Mouse (Mus musculus) liver, postnatal 0 days (tissue): ENCODE measurements at regions not wholly inside any gene's neighbourhood (a gene's known extent, or its start where the extent isn't known, plus 50 kb on each side); places are given as distances from the start of the nearest gene placed in this dataset.
A peak's percentile ranks its signal among the peaks of the same experiment; 100 is the strongest.

Experiments
- ATAC-seq: fragments of 200-750 bp; cut with Nextera tagmentation; 2 replicates; pipeline ENCODE4 v1.8.0; 2017; ENCODE audit warnings: mild to moderate bottlenecking, moderate library complexity
- DNase-seq: peaks from one replicate; pipeline ENCODE4 v3.0.0-alpha.2; 2016
- H3K27ac ChIP-seq: fragments of 300-500 bp; sonication (generic); 2 replicates; pipeline ENCODE4 v1.5.1; 2014; ENCODE audit warnings: antibody characterized with exemption, moderate library complexity, mild to moderate bottlenecking, low read depth
- H3K27me3 ChIP-seq: fragments of 300-500 bp; sonication (generic); 2 replicates; pipeline ENCODE4 v1.6.1; 2014; ENCODE audit warnings: low read length, control low read depth, mixed read lengths; ENCODE audit not compliant: insufficient read depth
- H3K36me3 ChIP-seq: fragments of 300-500 bp; sonication (generic); replicated peaks from 2 replicates; pipeline ENCODE4 v1.6.1; 2014; ENCODE audit warnings: mild to moderate bottlenecking, control low read depth, low read length, moderate library complexity, mixed read lengths; ENCODE audit not compliant: insufficient read depth
- H3K4me1 ChIP-seq: fragments of 300-500 bp; sonication (generic); 2 replicates; pipeline ENCODE4 v1.6.1; 2014; ENCODE audit warnings: antibody characterized with exemption, mild to moderate bottlenecking, control low read depth; ENCODE audit not compliant: insufficient read depth
- H3K4me2 ChIP-seq: fragments of 300-500 bp; sonication (generic); 2 replicates; pipeline ENCODE4 v1.6.1; 2014; ENCODE audit warnings: low read depth, mild to moderate bottlenecking, low read length, moderate library complexity, mixed read lengths
- H3K4me3 ChIP-seq: fragments of 300-500 bp; sonication (generic); 2 replicates; pipeline ENCODE4 v1.5.1; 2014; ENCODE audit warnings: low read depth, low read length
- H3K9ac ChIP-seq: fragments of 300-500 bp; sonication (generic); replicated peaks from 2 replicates; pipeline ENCODE4 v1.6.1; 2014; ENCODE audit warnings: mild to moderate bottlenecking, moderate library complexity
- H3K9me3 ChIP-seq: fragments of 300-500 bp; sonication (generic); 2 replicates; pipeline ENCODE4 v1.6.1; 2016; ENCODE audit warnings: mild to moderate bottlenecking, control low read depth, low read length, mixed read lengths
- CTCF ChIP-seq: sonication (generic); IDR thresholded peaks from 2 replicates; pipeline ENCODE4 v1.5.1; 2016; ENCODE audit warnings: antibody characterized with exemption, low read depth
- EP300 ChIP-seq: IDR thresholded peaks from 2 replicates; pipeline ENCODE4 v1.6.1; 2016; ENCODE audit warnings: antibody characterized with exemption, low read depth, mild to moderate bottlenecking
- WGBS: fragments of 180-500 bp; shearing (Covaris S2); extraction: QIAGEN DNeasy Blood & Tissue Kit; methylation state at CpG from one replicate; pipeline ENCODE4 v1.1.7; 2014; ENCODE audit not compliant: insufficient replicate concordance; 5-methylcytosine and 5-hydroxymethylcytosine counted together

GRCm38 (mm10) chr11:63233172-63233966 lies 104.6 kb downstream of the Pmp22 start:
- H3K4me1 ChIP-seq = no peaks in the 10 kb centered on the region
- H3K9ac ChIP-seq = no peak overlapping the region
- H3K27me3 ChIP-seq = no peaks in the 10 kb centered on the region
- no peaks in the 10 kb centered on the region for H3K36me3 ChIP-seq
- no peak overlapping the region for H3K27ac ChIP-seq
- no peak overlapping the region for H3K4me3 ChIP-seq
- WGBS = 74% methylated on average over 13 of the region's 13 CpGs
- ATAC-seq (no peak), DNase-seq (no peak)
- TF ChIP-seq CTCF (peak; percentile 53), EP300 (no peak)
- no peaks in the 10 kb centered on the region for H3K9me3 ChIP-seq
- no peak overlapping the region for H3K4me2 ChIP-seq

- Histone ChIP-seq H3K27me3 (no peaks in the 10 kb centered on the region), H3K4me1 (no peaks in the 10 kb centered on the region), H3K4me3 (no peak overlapping the region), H3K9ac (no peak overlapping the region), H3K36me3 (no peaks in the 10 kb centered on the region), H3K4me2 (no peak overlapping the region), H3K9me3 (no peaks in the 10 kb centered on the region), H3K27ac (no peak overlapping the region)
- no peak for TF ChIP-seq EP300
- no peak for TF ChIP-seq CTCF
- DNase-seq (no peak), ATAC-seq (no peak)
- 76% methylated on average over 6 of the region's 6 CpGs for WGBS
These were observed 105.7 kb downstream of the Pmp22 start for GRCm38 (mm10) chr11:63234481-63234880.

GRCm38 (mm10) chr11:63238655-63239054 lies 109.9 kb downstream of the Pmp22 start:
- H3K4me1 ChIP-seq = no peaks in the 10 kb centered on the region
- DNase-seq (no peak), ATAC-seq (no peak)
- no peak overlapping the region for H3K9ac ChIP-seq
- no peak overlapping the region for H3K4me2 ChIP-seq
- H3K36me3 ChIP-seq = no peaks in the 10 kb centered on the region
- 74% methylated on average over 4 of the region's 4 CpGs for WGBS
- no peaks in the 10 kb centered on the region for H3K9me3 ChIP-seq
- TF ChIP-seq CTCF = no peak
- no peak for TF ChIP-seq EP300
- no peak overlapping the region for H3K27ac ChIP-seq
- H3K27me3 ChIP-seq = no peaks in the 10 kb centered on the region
- H3K4me3 ChIP-seq = no peak overlapping the region

GRCm38 (mm10) chr11:63243906-63244416 lies 115.2 kb downstream of the Pmp22 start:
- H3K4me3 ChIP-seq = no peak overlapping the region
- no peak overlapping the region for H3K4me2 ChIP-seq
- no peaks in the 10 kb centered on the region for H3K36me3 ChIP-seq
- no peak overlapping the region for H3K9ac ChIP-seq
- H3K27ac ChIP-seq = no peak overlapping the region
- no peaks in the 10 kb centered on the region for H3K9me3 ChIP-seq
- 80% methylated on average over 9 of the region's 9 CpGs for WGBS
- H3K27me3 ChIP-seq = no peaks in the 10 kb centered on the region
- no peaks in the 10 kb centered on the region for H3K4me1 ChIP-seq
- TF ChIP-seq EP300 (no peak), CTCF (no peak)
- ATAC-seq (no peak), DNase-seq (no peak)

- H3K9ac ChIP-seq = no peak overlapping the region
- H3K4me3 ChIP-seq = no peak overlapping the region
- no peak overlapping the region for H3K27ac ChIP-seq
- H3K27me3 ChIP-seq = no peaks in the 10 kb centered on the region
- H3K9me3 ChIP-seq = no peaks in the 10 kb centered on the region
- no peaks in the 10 kb centered on the region for H3K4me1 ChIP-seq
- TF ChIP-seq EP300 (no peak), CTCF (no peak)
- DNase-seq (no peak), ATAC-seq (no peak)
- WGBS = 65% methylated on average over 6 of the region's 6 CpGs
- H3K4me2 ChIP-seq = no peak overlapping the region
- H3K36me3 ChIP-seq = no peaks in the 10 kb centered on the region
These were observed 116.3 kb downstream of the Pmp22 start for GRCm38 (mm10) chr11:63245041-63245440.

- no peak overlapping the region for H3K4me3 ChIP-seq
These were observed 117.4 kb downstream of the Pmp22 start for GRCm38 (mm10) chr11:63246052-63246661.

More at GRCm38 (mm10) chr11:63246052-63246661, 117.4 kb downstream of the Pmp22 start:
- Histone ChIP-seq H3K9ac (no peak overlapping the region), H3K9me3 (no peaks in the 10 kb centered on the region), H3K4me1 (no peaks in the 10 kb centered on the region), H3K36me3 (no peaks in the 10 kb centered on the region), H3K27me3 (no peaks in the 10 kb centered on the region), H3K4me2 (no peak overlapping the region), H3K27ac (no peak overlapping the region)
- DNase-seq (no peak), ATAC-seq (no peak)
- WGBS = 57% methylated on average over 9 of the region's 9 CpGs
- no peak for TF ChIP-seq EP300
- TF ChIP-seq CTCF = no peak
